Mouse (Mus musculus) forebrain, embryonic 12.5 days (tissue): Measurements from ENCODE around the gene Olfr638. TPM values are rescaled to one million over a fixed set of nuclear protein-coding genes. Genes with fewer than 3 reads are reported as not detected.

Experiments used
- polyA plus RNA-seq: library from polyadenylated mRNA; unstranded; fragments of >200 nt; fragmentation: Nextera tagmentation; extraction: Ambion mirVana; gene quantifications from 2 replicates; pipeline ENCODE4 v1.2.1, GENCODE M21; 2016

Gene Olfr638
- polyA plus RNA-seq, 1 experiment from 2014 or later: not detected

Other genes starting within 250 kb of the Olfr638 start
- gene Olfr630, start 241.4 kb upstream of the Olfr638 start, polyA plus RNA-seq: not detected in 2 replicates
- gene Olfr69, start 227.2 kb upstream of the Olfr638 start, polyA plus RNA-seq: not detected in 2 replicates
- gene Olfr68, start 219.0 kb upstream of the Olfr638 start, polyA plus RNA-seq: not detected in 2 replicates
- not detected in 2 replicates for gene Olfr67, start 206.9 kb upstream of the Olfr638 start, polyA plus RNA-seq
- 599 and 788 TPM in 2 replicates for gene Hbb-bt, start 184.8 kb upstream of the Olfr638 start, polyA plus RNA-seq
- 465 and 620 TPM in 2 replicates for gene Hbb-bs, start 170.7 kb upstream of the Olfr638 start, polyA plus RNA-seq
- 0.50 TPM in 1 of 2 replicates, not detected in the other for gene Hbb-bh2, start 158.2 kb upstream of the Olfr638 start, polyA plus RNA-seq
- 427 and 624 TPM in 2 replicates for gene Hbb-bh1, start 155.6 kb upstream of the Olfr638 start, polyA plus RNA-seq
- gene Hbb-y, start 145.5 kb upstream of the Olfr638 start, polyA plus RNA-seq: 6,398 and 8,559 TPM in 2 replicates
- gene Olfr66, start 112.5 kb upstream of the Olfr638 start, polyA plus RNA-seq: not detected in 2 replicates
- not detected in 2 replicates for gene Olfr64, start 104.3 kb upstream of the Olfr638 start, polyA plus RNA-seq
- gene Olfr65, start 95.3 kb upstream of the Olfr638 start, polyA plus RNA-seq: not detected in 2 replicates
- not detected in 2 replicates for gene Olfr631, start 69.9 kb upstream of the Olfr638 start, polyA plus RNA-seq
- gene Olfr632, start 64.4 kb upstream of the Olfr638 start, polyA plus RNA-seq: not detected in 2 replicates
- gene Olfr633, start 54.3 kb upstream of the Olfr638 start, polyA plus RNA-seq: not detected in 2 replicates
- gene Olfr635, start 27.6 kb upstream of the Olfr638 start, polyA plus RNA-seq: not detected in 2 replicates
- 0.04 TPM in 1 of 2 replicates, not detected in the other for gene Olfr639, start 18.6 kb downstream of the Olfr638 start, polyA plus RNA-seq
- not detected in 2 replicates for gene Olfr640, start 26.8 kb downstream of the Olfr638 start, polyA plus RNA-seq
- not detected in 2 replicates for gene Olfr641, start 36.7 kb downstream of the Olfr638 start, polyA plus RNA-seq
- not detected in 2 replicates for gene Olfr642, start 53.9 kb downstream of the Olfr638 start, polyA plus RNA-seq
- not detected in 2 replicates for gene 4930516K23Rik, start 62.7 kb downstream of the Olfr638 start, polyA plus RNA-seq
- gene Olfr644, start 73.1 kb downstream of the Olfr638 start, polyA plus RNA-seq: not detected in 2 replicates
- not detected in 2 replicates for gene Olfr645, start 86.7 kb downstream of the Olfr638 start, polyA plus RNA-seq
- gene Olfr646, start 106.1 kb downstream of the Olfr638 start, polyA plus RNA-seq: not detected in 2 replicates
- gene Ubqln5, start 131.1 kb downstream of the Olfr638 start, polyA plus RNA-seq: not detected in 2 replicates
- gene Olfr643, start 138.7 kb downstream of the Olfr638 start, polyA plus RNA-seq: not detected in 2 replicates
- not detected in 2 replicates for gene Ubqln3, start 144.5 kb downstream of the Olfr638 start, polyA plus RNA-seq
- not detected in 2 replicates for gene Ubqlnl, start 151.8 kb downstream of the Olfr638 start, polyA plus RNA-seq
- gene Olfm5, start 166.1 kb downstream of the Olfr638 start, polyA plus RNA-seq: not detected in 2 replicates
- 0.41 and 0.51 TPM in 2 replicates for gene Olfr648, start 184.6 kb downstream of the Olfr638 start, polyA plus RNA-seq
- not detected in 2 replicates for gene Olfr649, start 197.2 kb downstream of the Olfr638 start, polyA plus RNA-seq
- 0.62 and 1.1 TPM in 2 replicates for gene Trim6, start 220.0 kb downstream of the Olfr638 start, polyA plus RNA-seq
- 0.53 and 1.1 TPM in 2 replicates for gene Trim34a, start 245.7 kb downstream of the Olfr638 start, polyA plus RNA-seq